Mouse (Mus musculus): ENCODE data around the gene Slc9a1. TPM values are rescaled to one million over a fixed set of nuclear protein-coding genes. Genes with fewer than 3 reads are reported as not detected.

Slc9a1 gene
- polyA plus RNA-seq, 1 experiment from 2014 or later, result 5.7 TPM

GRCm38 (mm10) chr4:133379861-133380260 is 10.4 kb downstream of the Slc9a1 start:
- Histone ChIP-seq H3K4me1 (replicated peaks; ENCODE audit: insufficient read depth, low read length) (peaks cover 36% of the 10 kb centered on the region), H3K27ac (no peak overlapping the region), H3K9me3 (replicated peaks; ENCODE audit: low read length) (no peaks in the 10 kb centered on the region), H3K4me3 (replicated peaks; ENCODE audit: low read depth, low read length) (no peak overlapping the region), H3K36me3 (ENCODE audit: insufficient read depth, low read length) (peaks cover 3% of the 10 kb centered on the region; the same call in 1 of the 2 replicates), H3K4me2 (ENCODE audit: low read length) (no peak overlapping the region), H3K27me3 (ENCODE audit: insufficient read depth, low read length) (no peaks in the 10 kb centered on the region), H3K9ac (ENCODE audit: low read depth, low read length) (no peak overlapping the region)
- ATAC-seq (replicated peaks; ENCODE audit: low FRiP score, low read depth) (no peak), DNase-seq (ENCODE audit: low spot score) (no peak)
- no peak for TF ChIP-seq CTCF (IDR thresholded peaks at IDR 0.05; ENCODE audit: low read depth)
- WGBS, result 55% methylated on average over 3 of the region's 3 CpGs

- Histone ChIP-seq H3K27ac (peak overlapping the region; percentile 40; the same call in 1 of the 2 replicates), H3K36me3 (ENCODE audit: insufficient read depth, low read length) (peaks cover 3% of the 10 kb centered on the region; the same call in 1 of the 2 replicates), H3K4me1 (replicated peaks; ENCODE audit: insufficient read depth, low read length) (peaks cover 36% of the 10 kb centered on the region), H3K27me3 (ENCODE audit: insufficient read depth, low read length) (no peaks in the 10 kb centered on the region), H3K9ac (ENCODE audit: low read depth, low read length) (no peak overlapping the region), H3K4me2 (ENCODE audit: low read length) (no peak overlapping the region), H3K4me3 (replicated peaks; ENCODE audit: low read depth, low read length) (no peak overlapping the region), H3K9me3 (replicated peaks; ENCODE audit: low read length) (no peaks in the 10 kb centered on the region)
- DNase-seq (ENCODE audit: low spot score), result no peak
- no peak for ATAC-seq (replicated peaks; ENCODE audit: low FRiP score, low read depth)
- WGBS, result 67% methylated on average over 6 of the region's 6 CpGs
- TF ChIP-seq CTCF (IDR thresholded peaks at IDR 0.05; ENCODE audit: low read depth), result no peak
These were observed 11.0 kb downstream of the Slc9a1 start for GRCm38 (mm10) chr4:133380532-133380931.

GRCm38 (mm10) chr4:133381141-133381540 is 11.6 kb downstream of the Slc9a1 start:
- no peak; the same call in 1 of the 2 replicates for ATAC-seq (replicated peaks; ENCODE audit: low FRiP score, low read depth)
- WGBS, result 49% methylated on average over 8 of the region's 8 CpGs
- Histone ChIP-seq H3K27ac (0 out of 2 replicates have a peak overlapping the region, but pooled peaks have one; percentile 40), H3K4me2 (ENCODE audit: low read length) (no peak overlapping the region), H3K4me1 (replicated peaks; ENCODE audit: insufficient read depth, low read length) (peaks cover 36% of the 10 kb centered on the region), H3K9ac (ENCODE audit: low read depth, low read length) (no peak overlapping the region), H3K4me3 (replicated peaks; ENCODE audit: low read depth, low read length) (no peak overlapping the region), H3K27me3 (ENCODE audit: insufficient read depth, low read length) (no peaks in the 10 kb centered on the region), H3K9me3 (replicated peaks; ENCODE audit: low read length) (no peaks in the 10 kb centered on the region), H3K36me3 (ENCODE audit: insufficient read depth, low read length) (peaks cover 3% of the 10 kb centered on the region; the same call in 1 of the 2 replicates)
- TF ChIP-seq CTCF (IDR thresholded peaks at IDR 0.05; ENCODE audit: low read depth), result no peak
- no peak for DNase-seq (ENCODE audit: low spot score)

GRCm38 (mm10) chr4:133386061-133386797 is 16.7 kb downstream of the Slc9a1 start:
- TF ChIP-seq CTCF (IDR thresholded peaks at IDR 0.05; ENCODE audit: low read depth), result no peak
- no peak overlapping the region for H3K4me3 ChIP-seq (replicated peaks; ENCODE audit: low read depth, low read length)
- H3K36me3 ChIP-seq (ENCODE audit: insufficient read depth, low read length), result peaks cover 3% of the 10 kb centered on the region; the same call in 1 of the 2 replicates
- no peaks in the 10 kb centered on the region for H3K27me3 ChIP-seq (ENCODE audit: insufficient read depth, low read length)
- no peak overlapping the region for H3K27ac ChIP-seq
- H3K9ac ChIP-seq (ENCODE audit: low read depth, low read length), result no peak overlapping the region
- ATAC-seq (replicated peaks; ENCODE audit: low FRiP score, low read depth) (no peak), DNase-seq (ENCODE audit: low spot score) (no peak)
- H3K4me2 ChIP-seq (ENCODE audit: low read length), result no peak overlapping the region
- peaks cover 22% of the 10 kb centered on the region for H3K4me1 ChIP-seq (replicated peaks; ENCODE audit: insufficient read depth, low read length)
- no peaks in the 10 kb centered on the region for H3K9me3 ChIP-seq (replicated peaks; ENCODE audit: low read length)
- 72% methylated on average over 7 of the region's 7 CpGs for WGBS

GRCm38 (mm10) chr4:133387053-133387452 is 17.5 kb downstream of the Slc9a1 start:
- no peaks in the 10 kb centered on the region for H3K27me3 ChIP-seq (ENCODE audit: insufficient read depth, low read length)
- peaks cover 3% of the 10 kb centered on the region; the same call in 1 of the 2 replicates for H3K36me3 ChIP-seq (ENCODE audit: insufficient read depth, low read length)
- no peaks in the 10 kb centered on the region for H3K9me3 ChIP-seq (replicated peaks; ENCODE audit: low read length)
- no peak overlapping the region for H3K4me2 ChIP-seq (ENCODE audit: low read length)
- no peak overlapping the region for H3K4me3 ChIP-seq (replicated peaks; ENCODE audit: low read depth, low read length)
- H3K9ac ChIP-seq (ENCODE audit: low read depth, low read length), result no peak overlapping the region
- H3K4me1 ChIP-seq (replicated peaks; ENCODE audit: insufficient read depth, low read length), result peaks cover 21% of the 10 kb centered on the region
- H3K27ac ChIP-seq, result no peak overlapping the region
- TF ChIP-seq CTCF (IDR thresholded peaks at IDR 0.05; ENCODE audit: low read depth), result no peak
- no peak for DNase-seq (ENCODE audit: low spot score)
- ATAC-seq (replicated peaks; ENCODE audit: low FRiP score, low read depth), result no peak

GRCm38 (mm10) chr4:133388781-133389552 is 19.5 kb downstream of the Slc9a1 start:
- Histone ChIP-seq H3K9me3 (replicated peaks; ENCODE audit: low read length) (no peaks in the 10 kb centered on the region), H3K36me3 (ENCODE audit: insufficient read depth, low read length) (no peaks in the 10 kb centered on the region; the same call in 1 of the 2 replicates), H3K4me2 (ENCODE audit: low read length) (no peak overlapping the region), H3K27ac (peak overlapping the region; percentile 15; the same call in 1 of the 2 replicates), H3K4me3 (replicated peaks; ENCODE audit: low read depth, low read length) (no peak overlapping the region), H3K4me1 (replicated peaks; ENCODE audit: insufficient read depth, low read length) (peaks cover 21% of the 10 kb centered on the region), H3K27me3 (ENCODE audit: insufficient read depth, low read length) (no peaks in the 10 kb centered on the region), H3K9ac (ENCODE audit: low read depth, low read length) (no peak overlapping the region)
- ATAC-seq (replicated peaks; ENCODE audit: low FRiP score, low read depth), result no peak
- DNase-seq (ENCODE audit: low spot score), result no peak
- TF ChIP-seq CTCF (IDR thresholded peaks at IDR 0.05; ENCODE audit: low read depth), result no peak
- 75% methylated on average over 16 of the region's 16 CpGs for WGBS

Measured in kidney, postnatal 0 days (tissue).